Mouse (Mus musculus) spleen, postnatal 36 days (tissue): ENCODE measurements around the gene Cnga4.
"Not testable (repeated sequence)": the region's sequence is repeated elsewhere in the genome, so short reads cannot be mapped to it uniquely, and the experiment has no call there.

Source experiments
- DNase-seq, 2 experiments: peaks; one replicate each; pipeline ENCODE4 v3.0.0; 2022; ENCODE audit warnings: low spot score in 2 of 2, mixed read lengths in 1 of 2

Cnga4 gene

DNA sequence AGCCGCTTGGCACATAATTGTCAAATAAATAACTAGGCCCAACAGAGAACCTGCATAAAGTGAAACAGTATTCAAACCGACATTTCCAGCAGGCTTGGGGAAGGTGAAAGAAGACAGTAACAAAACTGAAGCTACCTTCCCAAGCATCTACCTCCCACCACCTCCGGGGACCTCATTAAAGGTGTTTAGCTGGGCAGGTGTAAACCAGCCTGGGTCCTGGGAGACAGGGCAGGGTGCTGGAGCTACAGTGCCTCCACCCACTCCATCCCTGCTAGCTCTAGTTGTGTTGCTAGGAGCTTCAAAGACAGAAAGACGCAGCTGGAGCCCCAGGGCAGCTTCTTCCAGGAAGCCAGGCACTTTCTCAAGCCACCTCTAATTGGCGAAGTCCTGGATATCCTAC lies at the start of gene Cnga4:
Gene Cnga4 (plus strand): TSS at position 301 of the 400 bp plus-strand sequence.
- no peak for DNase-seq

DNA sequence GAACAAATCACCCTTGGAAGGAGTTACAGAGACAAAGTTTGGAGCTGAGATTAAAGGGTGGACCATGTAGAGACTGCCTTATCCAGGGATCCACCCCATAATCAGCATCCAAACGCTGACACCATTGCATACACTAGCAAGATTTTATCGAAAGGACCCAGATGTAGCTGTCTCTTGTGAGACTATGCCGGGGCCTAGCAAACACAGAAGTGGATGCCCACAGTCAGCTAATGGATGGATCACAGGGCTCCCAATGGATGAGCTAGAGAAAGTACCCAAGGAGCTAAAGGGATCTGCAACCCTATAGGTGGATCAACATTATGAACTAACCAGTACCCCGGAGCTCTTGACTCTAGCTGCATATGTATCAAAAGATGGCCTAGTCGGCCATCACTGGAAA lies 48.3 kb upstream of the Cnga4 start:
- DNase-seq, result not testable (repeated sequence)

DNA sequence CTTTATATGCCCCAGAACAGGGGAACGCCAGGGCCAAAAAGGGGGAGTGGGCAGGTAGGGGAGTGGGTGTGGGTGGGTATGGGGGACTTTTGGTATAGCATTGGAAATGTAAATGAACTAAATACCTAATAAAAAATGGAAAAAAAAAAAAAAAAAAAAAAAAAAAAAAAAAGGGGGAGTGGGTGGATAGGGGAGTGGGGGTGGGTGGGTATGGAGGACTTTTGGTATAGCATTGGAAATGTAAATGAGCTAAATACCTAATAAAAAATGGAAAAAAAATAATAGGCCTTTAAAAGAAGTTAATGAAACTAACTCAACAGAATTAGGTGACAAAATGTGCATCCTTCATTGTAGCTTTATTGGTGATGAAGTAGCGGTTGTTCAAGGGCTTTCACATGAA lies 47.9 kb upstream of the Cnga4 start:
- not testable (repeated sequence) for DNase-seq

DNA sequence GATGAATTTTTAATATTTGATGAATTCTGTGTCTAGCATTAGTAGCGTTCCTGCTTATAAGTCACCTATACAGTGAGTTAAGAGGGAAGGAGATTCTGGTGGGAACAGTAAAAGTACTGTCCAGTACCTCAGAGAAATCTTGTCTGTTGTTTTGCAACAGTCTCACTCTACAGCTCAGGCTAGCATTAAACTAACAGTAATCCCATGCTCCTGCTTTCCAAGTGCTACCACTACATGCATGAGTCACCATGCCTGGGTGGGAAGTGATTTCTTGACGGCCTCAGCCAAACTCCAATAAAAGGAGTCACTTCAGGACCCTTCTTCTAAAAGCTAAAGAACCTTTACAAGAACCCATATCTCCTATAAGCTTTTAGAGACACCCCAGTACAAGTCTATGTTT lies 42.7 kb upstream of the Cnga4 start:
- no peak for DNase-seq

DNA sequence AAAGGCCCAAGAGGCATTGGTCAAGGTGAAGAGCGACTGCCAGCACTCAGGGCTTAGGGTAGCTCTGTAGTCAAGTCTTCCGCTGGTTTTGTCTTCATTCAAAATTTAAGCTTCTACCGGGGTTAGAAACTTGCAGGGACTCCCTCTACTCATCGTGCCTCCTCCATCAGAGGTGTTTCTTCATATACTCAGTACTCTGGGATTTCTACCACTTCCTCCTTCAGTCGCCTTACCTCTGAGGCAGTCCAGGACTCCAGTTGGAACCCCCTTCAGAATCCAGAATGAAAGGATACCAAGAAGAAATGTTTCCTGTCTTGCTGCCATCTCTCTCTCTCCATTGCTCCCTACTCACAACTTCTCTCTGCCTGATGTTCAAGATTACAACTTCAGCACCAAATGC lies 37.1 kb upstream of the Cnga4 start:
- DNase-seq, result no peak

DNA sequence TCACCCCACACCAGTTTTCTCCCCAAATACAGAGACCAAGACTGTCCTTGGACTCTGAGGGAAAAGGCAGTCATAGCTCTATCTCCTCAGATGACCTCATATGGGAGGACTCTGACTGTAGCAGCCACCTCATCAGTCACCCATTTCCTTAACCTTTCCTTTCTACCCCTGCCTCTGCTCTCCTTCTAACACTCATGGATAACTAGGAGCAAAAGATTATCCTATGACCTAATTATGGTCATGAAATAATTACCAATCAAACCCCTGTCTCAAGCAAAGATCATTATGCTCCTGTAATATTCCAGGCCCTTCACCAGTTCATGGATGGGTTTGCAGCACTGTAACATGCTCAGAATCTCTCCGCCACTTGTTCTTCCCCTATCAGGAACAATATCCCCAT lies 36.4 kb upstream of the Cnga4 start, which contains the start of gene Olfr692:
Gene Olfr692 (plus strand): TSS at position 301 of the 400 bp plus-strand sequence.
- no peak for DNase-seq

DNA sequence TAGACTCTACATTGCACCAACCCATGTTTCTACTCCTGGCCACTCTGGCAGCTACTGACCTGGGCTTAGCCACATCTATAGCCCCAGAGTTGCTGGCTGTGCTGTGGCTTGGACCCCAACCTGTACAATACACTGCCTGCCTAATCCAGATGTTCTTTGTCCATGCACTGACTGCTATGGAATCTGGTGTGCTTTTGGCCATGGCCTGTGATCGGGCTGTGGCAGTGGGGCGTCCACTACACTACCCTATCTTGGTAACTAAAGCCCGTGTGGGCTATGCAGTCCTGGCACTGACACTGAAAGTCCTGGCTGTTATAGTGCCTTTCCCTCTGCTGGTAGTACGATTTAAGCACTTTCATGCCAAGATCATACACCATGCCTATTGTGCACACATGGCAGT lies 35.8 kb upstream of the Cnga4 start:
- DNase-seq, result no peak

DNA sequence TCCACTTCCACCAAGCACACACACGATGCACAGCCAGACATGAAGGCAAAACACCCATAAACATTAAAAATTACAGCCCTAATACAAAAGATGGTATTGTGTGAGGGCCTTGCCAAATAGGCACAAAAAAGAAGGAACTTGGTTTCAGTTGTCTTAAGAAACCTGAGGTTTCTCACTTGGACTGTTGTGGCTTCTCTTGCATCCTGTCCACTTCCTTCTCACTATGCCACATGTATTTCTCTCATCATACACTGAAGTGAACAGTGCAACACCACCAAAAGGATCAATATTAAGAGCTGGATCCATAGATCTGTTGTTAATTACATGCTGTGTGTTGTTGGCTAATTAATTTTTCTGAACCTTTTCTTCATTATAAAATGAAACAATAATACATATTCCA lies 31.5 kb upstream of the Cnga4 start:
- peak in 1 of 2 experiments; percentile 29 for DNase-seq

DNA sequence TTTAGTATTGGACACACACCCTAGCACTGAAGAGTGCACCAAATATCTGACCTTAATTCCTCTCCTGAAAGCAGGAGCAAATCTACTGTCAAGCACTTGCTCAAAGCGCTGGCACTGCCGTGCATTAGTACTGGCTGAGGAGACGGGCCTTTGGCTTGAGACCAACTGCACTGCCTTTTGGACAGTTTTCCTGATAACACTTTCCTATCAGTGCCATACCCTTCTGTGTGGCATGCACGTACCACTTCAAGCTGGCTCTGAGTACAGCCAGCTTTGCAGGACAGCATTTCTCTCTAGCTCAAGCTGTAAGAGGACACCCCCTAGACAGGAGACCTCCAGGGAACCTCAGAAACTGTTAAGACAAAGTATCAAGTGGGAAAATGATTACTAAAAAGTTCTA lies 30.9 kb upstream of the Cnga4 start:
- DNase-seq, result no peak

DNA sequence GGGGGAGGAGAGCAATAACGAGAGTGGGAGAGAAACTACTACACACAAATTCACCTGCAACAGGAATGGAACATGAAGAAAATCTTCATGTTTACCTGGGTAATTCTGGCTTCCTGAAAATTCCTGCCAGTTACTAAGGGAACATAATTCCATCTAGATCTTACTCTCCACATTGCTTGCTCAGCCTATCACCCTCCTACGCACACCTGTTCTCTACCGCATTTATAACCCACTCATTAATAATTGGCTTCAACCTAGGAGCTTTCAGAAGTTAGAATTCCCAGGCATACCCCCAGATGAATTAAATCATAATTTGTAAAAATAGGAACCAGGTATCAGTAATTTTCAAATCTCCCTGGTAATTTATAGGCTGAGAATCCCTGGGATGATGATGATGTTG lies 30.4 kb upstream of the Cnga4 start:
- DNase-seq, result no peak

DNA sequence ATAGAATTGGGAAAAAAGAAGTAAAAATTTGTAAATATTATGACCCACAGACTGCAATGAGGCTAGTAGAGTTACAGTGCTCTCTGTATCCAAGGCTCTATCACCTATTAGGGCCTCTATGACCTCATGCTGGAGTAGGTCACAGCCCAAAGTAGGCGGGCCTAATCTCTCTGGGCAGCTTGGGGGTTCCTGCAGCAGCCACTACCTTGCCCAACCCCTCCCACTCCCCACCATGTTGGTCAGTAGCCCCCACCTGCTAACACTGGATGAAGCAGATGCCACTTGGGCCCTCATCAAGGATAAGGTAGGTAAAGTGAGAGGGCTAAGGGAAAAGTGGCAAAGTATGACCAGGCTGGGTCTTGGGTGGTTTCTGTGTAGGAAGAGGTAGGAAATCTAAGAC lies 29.5 kb upstream of the Cnga4 start, which contains the start of gene Gm5901:
Gene Gm5901 (plus strand): TSS at position 173 of the 400 bp plus-strand sequence.
- DNase-seq, result no peak

DNA sequence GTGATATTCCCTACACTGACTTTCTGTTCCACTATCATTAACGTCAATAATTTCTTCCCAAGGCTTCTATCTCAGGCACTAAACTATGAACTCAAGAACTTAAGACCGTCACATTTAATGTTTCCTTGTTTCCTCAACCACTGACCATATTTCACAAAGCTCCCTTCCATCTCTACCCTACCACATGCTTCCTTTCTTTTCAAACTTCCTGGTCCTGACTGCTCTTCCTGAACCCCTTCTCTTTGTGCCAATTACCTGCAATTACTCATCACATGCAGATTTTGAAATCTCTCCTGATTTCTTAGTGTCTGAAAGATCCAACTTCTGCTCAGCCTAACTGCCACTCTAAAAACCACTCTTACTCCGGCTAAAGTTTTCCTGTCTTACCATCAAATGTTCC lies 24.0 kb upstream of the Cnga4 start:
- DNase-seq, result no peak

DNA sequence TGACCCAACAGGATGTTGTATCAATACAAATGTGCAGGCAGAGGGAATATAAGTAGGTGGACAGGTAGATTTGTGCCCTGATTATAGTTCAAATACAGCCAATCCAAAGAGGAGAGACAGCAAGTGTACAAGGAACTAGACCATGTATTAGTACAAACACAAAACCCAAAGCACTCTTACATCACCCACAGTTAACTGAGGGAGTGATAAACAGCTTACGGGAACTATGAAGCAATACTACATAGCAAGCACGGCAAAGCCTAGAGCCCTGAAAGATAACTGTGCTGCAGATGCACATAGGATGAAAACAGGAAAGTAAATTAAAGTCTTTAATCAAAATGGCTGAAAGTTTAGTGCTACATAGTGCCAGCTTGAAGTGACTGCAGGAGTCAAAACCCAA lies 16.7 kb upstream of the Cnga4 start:
- no peak for DNase-seq

DNA sequence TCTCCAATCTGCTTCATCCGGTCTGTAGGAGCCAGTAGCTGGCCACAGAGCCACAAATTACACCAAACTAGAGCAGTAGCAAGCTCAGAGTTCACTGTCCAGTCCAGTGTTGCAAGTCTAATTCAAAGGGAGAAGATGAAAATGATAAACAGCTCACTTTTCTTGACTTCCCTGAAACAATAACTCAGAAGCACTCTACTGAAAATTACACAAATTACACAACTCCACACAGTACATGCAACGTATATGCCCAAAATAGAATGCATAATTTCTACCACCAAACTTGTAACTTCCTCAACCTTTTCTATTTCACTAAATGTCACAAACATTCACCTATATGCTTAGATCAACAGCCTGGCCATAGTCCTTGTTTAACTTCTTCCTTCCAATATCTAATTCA lies 14.1 kb upstream of the Cnga4 start:
- DNase-seq, result no peak

DNA sequence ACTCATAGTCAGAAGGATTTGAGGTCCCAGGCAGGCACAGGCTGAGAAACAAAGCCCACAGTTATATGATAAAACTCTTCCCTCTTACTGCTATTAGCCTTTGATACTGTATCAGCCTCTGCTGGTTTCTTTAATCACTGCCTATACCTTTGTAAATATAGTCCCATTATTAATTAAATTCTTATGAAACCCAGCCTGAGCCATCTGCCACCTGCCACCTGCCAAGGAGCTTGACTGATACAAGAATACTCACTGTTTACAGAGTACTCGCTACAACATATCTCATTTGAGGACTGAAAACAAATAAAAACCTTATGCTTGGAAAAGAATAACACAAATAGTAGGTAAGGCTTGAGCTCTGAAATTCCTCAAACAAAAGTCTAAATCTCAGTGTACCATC lies 9.8 kb upstream of the Cnga4 start:
- no peak for DNase-seq

DNA sequence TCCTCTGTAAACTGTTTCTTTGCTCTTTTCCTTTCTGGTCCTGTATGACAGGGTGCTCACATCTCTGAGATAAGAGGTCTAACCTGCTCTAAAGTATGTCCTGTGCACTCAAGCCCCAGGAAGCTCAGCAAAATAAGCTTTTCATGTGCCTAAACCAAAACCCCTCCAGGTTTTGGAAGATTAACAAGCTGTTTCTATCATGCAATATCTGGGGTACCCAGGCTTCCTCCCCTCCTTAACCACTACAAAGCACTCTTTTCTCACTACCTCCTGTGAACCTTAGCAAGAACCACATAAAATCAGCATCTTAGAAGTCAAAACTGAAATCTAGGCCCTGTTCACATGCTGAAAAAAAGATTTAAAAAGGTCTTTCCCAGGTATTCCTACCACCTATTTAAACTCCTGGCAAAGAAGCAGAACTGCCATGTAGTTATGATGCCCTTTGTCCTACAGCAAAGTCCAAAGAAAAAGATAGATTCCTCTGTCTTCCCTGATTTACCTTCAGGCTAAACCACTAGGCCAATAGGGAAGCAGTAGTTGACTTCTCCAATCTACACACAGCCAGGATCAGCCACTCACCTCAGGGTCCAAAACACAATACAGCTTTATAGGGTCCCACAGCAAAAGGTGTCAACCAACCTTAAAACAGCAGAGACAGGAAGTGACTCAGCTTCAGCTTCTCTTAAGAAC lies 9.1 kb upstream of the Cnga4 start:
- DNase-seq, result no peak

DNA sequence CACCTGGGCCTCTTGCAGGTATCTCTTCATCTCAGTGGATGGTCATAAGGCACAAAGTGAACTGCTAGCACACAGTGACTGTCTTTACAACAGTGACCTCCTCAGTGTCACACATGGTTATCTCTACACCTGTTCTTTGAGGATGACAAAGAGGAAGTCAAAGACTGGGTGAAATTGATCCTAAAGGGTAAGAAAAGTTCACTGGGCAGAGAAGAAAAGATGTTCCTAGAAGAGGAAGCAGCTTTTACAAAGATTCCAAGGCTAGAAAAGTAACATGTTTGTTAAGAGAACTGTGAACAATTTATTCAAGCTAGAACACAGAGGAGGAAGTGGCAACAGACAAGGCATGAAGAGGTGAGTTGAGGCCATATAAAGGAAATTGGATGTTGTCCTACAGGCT lies 8.2 kb upstream of the Cnga4 start:
- DNase-seq, result no peak

DNA sequence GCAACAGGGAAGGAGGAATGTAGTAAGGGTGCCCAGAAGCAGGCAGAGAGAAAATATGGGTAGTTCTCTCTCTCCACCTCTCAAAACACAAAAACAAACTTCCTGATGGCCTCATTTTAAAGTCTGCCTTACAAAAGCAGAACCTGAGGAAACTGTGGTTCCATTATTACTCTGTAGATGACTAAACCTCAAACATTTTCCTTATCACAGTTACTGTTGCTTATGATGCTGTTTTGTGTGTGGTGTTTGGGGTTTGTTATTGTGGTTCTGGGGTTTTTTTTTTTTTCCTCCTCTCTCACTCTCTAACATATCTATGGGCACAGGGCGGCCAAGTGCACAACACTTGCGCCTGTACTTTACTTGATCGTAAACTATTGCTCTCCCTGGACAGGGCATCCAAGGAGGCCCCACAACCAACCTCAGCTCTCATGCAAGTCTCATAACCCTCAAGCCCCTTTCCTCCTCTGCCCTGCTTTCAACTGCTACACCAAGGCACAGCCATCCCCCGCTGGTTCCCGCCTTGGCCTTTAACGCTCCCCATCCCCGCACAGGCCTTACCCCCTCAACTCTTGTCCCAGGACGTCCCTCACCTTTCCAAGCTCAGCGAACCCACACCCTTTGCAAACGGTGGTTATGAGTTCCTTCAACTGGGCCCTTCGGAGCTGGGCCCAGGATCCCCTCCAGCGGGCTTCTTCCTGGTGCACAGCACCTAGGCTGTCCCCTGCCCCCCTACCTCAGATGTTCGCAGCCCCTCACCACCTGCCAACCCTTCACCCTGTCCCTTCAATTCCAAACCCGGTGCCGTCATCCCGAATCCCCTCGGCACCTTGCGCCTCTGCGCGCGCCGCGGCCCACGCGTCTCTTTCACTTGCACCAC lies 5.1 kb upstream of the Cnga4 start:
- DNase-seq, result peak in 1 of 2 experiments; percentile 8

DNA sequence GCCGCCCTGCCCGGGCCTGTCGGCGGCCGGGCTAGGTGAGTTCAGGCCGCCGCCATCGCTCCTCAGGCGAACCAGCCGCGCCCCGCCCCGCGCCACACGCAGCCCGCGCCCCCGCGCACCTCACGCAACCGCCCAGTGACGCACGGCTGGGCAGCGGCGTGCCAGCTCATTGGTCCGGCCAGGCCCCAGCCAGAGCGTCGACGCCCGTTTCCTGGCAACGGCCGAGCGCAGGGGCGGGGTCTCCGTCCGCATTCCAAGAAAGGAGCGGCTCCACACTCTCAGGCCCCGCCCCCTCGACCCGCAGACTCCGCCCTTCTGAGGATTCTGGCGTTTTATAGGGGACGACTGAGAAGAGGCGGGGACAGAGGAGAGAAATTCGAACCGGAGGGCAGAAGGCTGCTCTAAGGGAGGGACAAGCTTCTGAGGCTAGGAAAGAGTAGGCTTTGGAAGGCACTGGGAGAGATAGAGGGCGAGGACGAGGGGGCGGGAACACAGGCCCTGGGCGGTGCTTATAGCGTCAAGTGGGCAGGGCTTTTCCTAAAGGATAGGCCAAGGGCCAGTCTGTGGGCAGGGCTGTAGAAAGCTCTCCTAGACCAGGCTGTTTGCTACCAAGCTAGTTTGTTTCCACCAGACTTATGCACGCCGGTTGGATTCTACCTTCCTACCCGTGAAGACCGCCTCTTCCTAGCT lies 4.3 kb upstream of the Cnga4 start, which contains the start of gene Fam160a2:
Gene Fam160a2 (minus strand): TSS at position 120 of the 690 bp plus-strand sequence.
- peak; percentile 98 to 99 for DNase-seq

DNA sequence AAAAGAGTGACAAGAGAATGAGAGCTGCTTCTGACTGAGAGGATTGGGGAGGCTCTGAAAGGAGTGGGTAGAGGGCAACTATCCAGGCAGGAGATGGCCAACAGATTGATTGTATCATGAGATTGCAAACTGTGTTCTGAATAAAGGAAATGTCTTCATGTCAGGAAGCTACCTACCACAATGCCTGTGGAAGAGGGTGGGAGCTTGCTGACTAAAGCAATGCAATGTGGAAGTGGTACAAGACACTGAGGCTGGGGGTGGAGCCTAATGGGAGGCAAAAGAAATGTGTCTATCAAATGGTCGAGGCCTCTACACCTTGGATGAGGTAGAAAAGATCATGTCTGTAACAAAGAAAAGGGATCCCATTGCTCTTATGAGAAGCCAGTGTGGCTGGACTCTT lies 2.0 kb downstream of the Cnga4 start:
- DNase-seq, result no peak

DNA sequence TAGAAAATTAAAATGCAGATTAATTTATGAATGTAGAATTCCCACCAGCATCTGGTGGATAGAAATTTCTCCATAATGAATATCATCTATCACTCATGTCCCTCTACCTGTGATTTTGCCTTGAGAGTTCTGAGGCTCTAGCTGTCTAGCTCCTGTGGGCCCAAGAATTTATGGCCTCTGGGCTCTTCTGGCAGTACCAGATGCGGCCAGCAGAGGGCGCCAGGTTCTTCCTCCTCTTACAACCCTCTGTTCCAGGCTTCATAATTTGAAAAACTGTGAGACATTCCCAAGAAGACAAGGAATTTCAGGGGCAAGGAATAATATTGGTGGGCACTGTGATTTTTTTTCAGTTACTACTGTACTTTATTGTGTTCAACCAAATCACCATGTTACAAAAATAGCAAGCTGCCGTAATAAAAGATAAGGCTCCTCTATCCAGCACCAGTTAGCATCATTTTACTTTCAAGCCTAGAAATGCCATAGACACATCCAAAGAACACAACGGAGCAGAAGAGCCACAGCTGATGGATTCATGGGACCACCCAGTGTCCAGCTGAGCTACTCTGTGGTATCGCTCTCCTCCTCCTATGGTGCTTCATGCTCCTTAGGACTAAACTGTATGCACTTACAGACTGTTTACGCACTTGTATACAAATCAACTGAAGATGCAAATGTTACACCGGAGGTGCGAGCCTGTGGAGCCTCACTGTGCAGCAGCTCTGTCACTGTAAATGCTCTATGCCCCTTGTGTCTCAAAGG lies 7.7 kb downstream of the Cnga4 start:
- peak in 1 of 2 experiments; percentile 40 for DNase-seq

DNA sequence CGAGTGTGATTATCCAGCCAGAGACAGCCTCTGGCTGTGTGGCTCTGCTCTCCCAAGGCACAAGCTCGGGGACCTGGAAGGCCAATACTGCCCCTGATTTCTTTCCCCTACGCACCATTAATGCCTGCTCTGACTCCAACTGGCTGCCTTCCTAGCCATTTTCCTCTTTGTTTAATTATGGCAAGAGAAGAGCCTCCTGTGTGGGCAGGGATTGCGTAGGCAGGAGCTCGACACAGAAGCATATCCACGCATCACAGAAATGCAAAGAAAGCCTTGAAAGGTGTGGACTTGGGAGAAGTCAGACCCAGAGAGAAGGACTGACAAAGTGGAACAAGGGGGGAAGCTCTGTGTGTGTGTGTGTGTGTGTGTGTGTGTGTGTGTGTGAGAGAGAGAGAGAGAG lies 10.0 kb downstream of the Cnga4 start:
- DNase-seq, result no peak
